23 mouse cellular contexts compared by ENCODE assay signal in genomic region chr10:25801499-25801898, GRCm38 (mm10).
DNase-seq lines count a peak whose midpoint lies in the region; ATAC-seq and TF ChIP-seq lines count a peak whose summit lies in the region.
"Had no signal": no experiment of that assay in that cellular context is flagged by ENCODE, and none has a peak within 500 bp of the region (broad histone marks: within the 10 kb centered on the region; RNA-seq: fewer than 3 reads in every experiment).

No protein-coding gene starts in this region.

- H3K36me3 ChIP-seq in lung, embryonic 16.5 days (ENCODE audit: control insufficient read depth, insufficient read depth, low read length), result no peaks in the 10 kb centered on the region
- no peaks in the 10 kb centered on the region for H3K36me3 ChIP-seq in CH12.LX (replicated peaks in 1 of 2; ENCODE audit: control insufficient read depth in 1 of 2, insufficient read depth in 1 of 2, low read length in 1 of 2)
- H3K36me3 ChIP-seq in liver, postnatal 0 days (replicated peaks; ENCODE audit: insufficient read depth, low read length), result no peaks in the 10 kb centered on the region
- H3K36me3 ChIP-seq: embryonic facial prominence, embryonic 12.5 days; forebrain, embryonic 10.5 days; heart, embryonic 10.5 days; heart, embryonic 13.5 days; hindbrain, embryonic 12.5 days; intestine, embryonic 15.5 days had no signal

- WGBS in lung, embryonic 16.5 days, result 46% methylated on average over 2 of the region's 2 CpGs
- 72% methylated on average over 2 of the region's 2 CpGs for WGBS in liver, postnatal 0 days (ENCODE audit: insufficient replicate concordance)

- H3K27ac ChIP-seq in lung, embryonic 16.5 days (ENCODE audit: low read length), result no peak overlapping the region
- H3K27ac ChIP-seq in CH12.LX (ENCODE audit: insufficient read depth, low read depth), result no peak overlapping the region
- no peak overlapping the region for H3K27ac ChIP-seq in liver, postnatal 0 days (ENCODE audit: low read depth)
- H3K27ac ChIP-seq: embryonic facial prominence, embryonic 12.5 days; forebrain, embryonic 10.5 days; forebrain, embryonic 13.5 days; heart, adult 2 months; heart, embryonic 10.5 days; heart, embryonic 13.5 days; hindbrain, embryonic 12.5 days; intestine, embryonic 15.5 days had no signal

- no peak for TF ChIP-seq CTCF in CH12.LX (conservative IDR thresholded peaks at IDR 0.05 in 1 of 2, IDR thresholded peaks at IDR 0.05 in 1 of 2; ENCODE audit: low read depth in 2 of 2, low read length in 2 of 2)
- TF ChIP-seq CTCF in liver, postnatal 0 days (IDR thresholded peaks at IDR 0.05; ENCODE audit: low read depth), result no peak

- no peak overlapping the region for H3K4me2 ChIP-seq in lung, embryonic 16.5 days (ENCODE audit: low read depth, low read length)
- no peak overlapping the region for H3K4me2 ChIP-seq in CH12.LX (ENCODE audit: insufficient read depth, low read depth, poor library complexity, severe bottlenecking)
- H3K4me2 ChIP-seq in liver, postnatal 0 days (ENCODE audit: low read depth, low read length), result no peak overlapping the region
- H3K4me2 ChIP-seq: embryonic facial prominence, embryonic 12.5 days; forebrain, embryonic 13.5 days; heart, embryonic 13.5 days; hindbrain, embryonic 12.5 days; intestine, embryonic 15.5 days had no signal

- DNase-seq in lung, postnatal 10 days, result no peak
- peak; percentile 18 for DNase-seq in CH12.LX (ENCODE audit: extremely low read depth)
- peak; percentile 11 for DNase-seq in mesoderm, embryonic 11.5 days (ENCODE audit: low read depth, low spot score)
- no peak for DNase-seq in liver, postnatal 0 days
- DNase-seq: adrenal gland, adult 8-10 months; adrenal gland, postnatal 25 days; cerebellum, adult 11-12 months; cerebellum, adult 8-10 months; cerebellum, postnatal 10 days; forebrain, postnatal 0 days; gastrocnemius, postnatal 25 days; heart, adult 2 months; kidney, adult 11 months had no signal

- H3K27me3 ChIP-seq in lung, embryonic 16.5 days (ENCODE audit: control insufficient read depth, insufficient read depth, low read depth, low read length), result no peaks in the 10 kb centered on the region
- no peaks in the 10 kb centered on the region for H3K27me3 ChIP-seq in CH12.LX (replicated peaks)
- no peaks in the 10 kb centered on the region for H3K27me3 ChIP-seq in liver, postnatal 0 days (ENCODE audit: insufficient read depth, low read length)
- H3K27me3 ChIP-seq: embryonic facial prominence, embryonic 12.5 days; forebrain, embryonic 13.5 days; heart, embryonic 13.5 days; hindbrain, embryonic 12.5 days; intestine, embryonic 15.5 days had no signal

- ATAC-seq in lung, embryonic 16.5 days (ENCODE audit: low read depth), result peak; percentile 23; the same call in 1 of the 2 replicates
- ATAC-seq in liver, postnatal 0 days, result no peak
- ATAC-seq in megakaryocyte-erythroid progenitor cell, adult 5-6 weeks (replicated peaks; ENCODE audit: low FRiP score, low TSS enrichment, poor library complexity, severe bottlenecking), result no peak
- ATAC-seq: forebrain, embryonic 13.5 days; forebrain, postnatal 0 days; hindbrain, embryonic 16.5 days; intestine, embryonic 15.5 days had no signal

- no peak for TF ChIP-seq POLR2A in CH12.LX (IDR thresholded peaks at IDR 0.05; ENCODE audit: low read depth, low read length)

- H3K9me3 ChIP-seq in lung, embryonic 16.5 days (ENCODE audit: control insufficient read depth, low read length), result no peaks in the 10 kb centered on the region
- H3K9me3 ChIP-seq in CH12.LX (replicated peaks; ENCODE audit: low read length), result no peaks in the 10 kb centered on the region
- no peaks in the 10 kb centered on the region for H3K9me3 ChIP-seq in liver, postnatal 0 days (ENCODE audit: low read length)
- H3K9me3 ChIP-seq: embryonic facial prominence, embryonic 12.5 days; forebrain, embryonic 10.5 days; forebrain, embryonic 13.5 days; heart, embryonic 10.5 days; hindbrain, embryonic 12.5 days; intestine, embryonic 15.5 days had no signal

- no peaks in the 10 kb centered on the region for H3K4me1 ChIP-seq in lung, embryonic 16.5 days (replicated peaks; ENCODE audit: control insufficient read depth, insufficient read depth, low read length)
- peaks cover 0 to 19% of the 10 kb centered on the region in 2 experiments; a peak in 2 of 4 replicates for H3K4me1 ChIP-seq in CH12.LX (ENCODE audit: control insufficient read depth in 1 of 2, insufficient read depth in 2 of 2)
- no peaks in the 10 kb centered on the region for H3K4me1 ChIP-seq in liver, postnatal 0 days (ENCODE audit: insufficient read depth)
- H3K4me1 ChIP-seq: embryonic facial prominence, embryonic 12.5 days; forebrain, embryonic 10.5 days; forebrain, embryonic 13.5 days; heart, embryonic 10.5 days; heart, embryonic 13.5 days; hindbrain, embryonic 12.5 days; intestine, embryonic 15.5 days had no signal

- no peak overlapping the region for H3K9ac ChIP-seq in lung, embryonic 16.5 days (ENCODE audit: low read length)
- no peak overlapping the region for H3K9ac ChIP-seq in CH12.LX (ENCODE audit: insufficient read depth, low read depth)
- H3K9ac ChIP-seq in liver, postnatal 0 days (replicated peaks), result no peak overlapping the region
- H3K9ac ChIP-seq: embryonic facial prominence, embryonic 12.5 days; forebrain, embryonic 13.5 days; forebrain, postnatal 0 days; heart, embryonic 13.5 days; hindbrain, embryonic 12.5 days; intestine, embryonic 15.5 days had no signal

- TF ChIP-seq EP300 in CH12.LX (IDR thresholded peaks at IDR 0.05; ENCODE audit: low read length), result no peak
- no peak for TF ChIP-seq EP300 in liver, postnatal 0 days (IDR thresholded peaks at IDR 0.05; ENCODE audit: low read depth)

- no peak for TF ChIP-seq RAD21 in CH12.LX (IDR thresholded peaks at IDR 0.05; ENCODE audit: low read depth, low read length)

- dilution Hi-C loops in CH12.LX (cut with MboI; ENCODE audit: extremely low pct_ligation_motif_present, extremely low pct_unique_long_range_greater_than_20kb, low sequenced_read_pairs), result no loop called here

- in situ Hi-C loops in CH12.LX (cut with MboI; ENCODE audit: low pct_ligation_motif_present, low pct_unique_long_range_greater_than_20kb, low sequenced_read_pairs), result no loop called here

- H3K4me3 ChIP-seq in lung, embryonic 16.5 days (ENCODE audit: low read length), result no peak overlapping the region
- no peak overlapping the region for H3K4me3 ChIP-seq in CH12.LX (replicated peaks in 1 of 3; ENCODE audit: low read depth in 2 of 3, low read length in 2 of 3, poor library complexity in 1 of 3)
- no peak overlapping the region for H3K4me3 ChIP-seq in liver, postnatal 0 days (ENCODE audit: low read depth, low read length)
- H3K4me3 ChIP-seq: embryonic facial prominence, embryonic 12.5 days; forebrain, embryonic 10.5 days; forebrain, embryonic 13.5 days; heart, adult 2 months; heart, embryonic 10.5 days; heart, embryonic 13.5 days; hindbrain, embryonic 12.5 days; intestine, embryonic 15.5 days had no signal

- H3K79me2 ChIP-seq in CH12.LX (replicated peaks; ENCODE audit: control insufficient read depth, extremely low read depth, insufficient read depth, poor library complexity, severe bottlenecking), result no peaks in the 10 kb centered on the region

TF ChIP-seq in CH12.LX, 34 proteins besides CTCF, POLR2A, EP300 and RAD21:
- no peak for TF ChIP-seq TCF12 (IDR thresholded peaks at IDR 0.05; ENCODE audit: low read depth, low read length)
- no peak for TF ChIP-seq BHLHE40 (IDR thresholded peaks at IDR 0.05; ENCODE audit: low read depth, low read length)
- no peak for TF ChIP-seq SIN3A (IDR thresholded peaks at IDR 0.05; ENCODE audit: low read length)
- TF ChIP-seq NRF1 (IDR thresholded peaks at IDR 0.05; ENCODE audit: low read depth, low read length), result no peak
- TF ChIP-seq MAFK (IDR thresholded peaks at IDR 0.05; ENCODE audit: insufficient replicate concordance, low read length), result no peak
- TF ChIP-seq KAT2A (IDR thresholded peaks at IDR 0.05; ENCODE audit: insufficient replicate concordance, low read length), result no peak
- TF ChIP-seq UBTF (IDR thresholded peaks at IDR 0.05; ENCODE audit: low read depth, low read length), result no peak
- no peak for TF ChIP-seq RCOR1 (conservative IDR thresholded peaks at IDR 0.05; ENCODE audit: low read depth, low read length)
- no peak for TF ChIP-seq POLR2AphosphoS2 (IDR thresholded peaks at IDR 0.05; ENCODE audit: low read depth, low read length)
- TF ChIP-seq USF1 (IDR thresholded peaks at IDR 0.05; ENCODE audit: low read depth, low read length), result no peak
- TF ChIP-seq ZC3H11A (IDR thresholded peaks at IDR 0.05; ENCODE audit: low read depth, low read length), result no peak
- no peak for TF ChIP-seq NELFE (IDR thresholded peaks at IDR 0.05; ENCODE audit: low read depth, low read length)
- TF ChIP-seq ZKSCAN1 (IDR thresholded peaks at IDR 0.05; ENCODE audit: borderline replicate concordance, low read depth, low read length), result no peak
- no peak for TF ChIP-seq MXI1 (IDR thresholded peaks at IDR 0.05; ENCODE audit: low read depth, low read length)
- no peak for TF ChIP-seq PAX5 (IDR thresholded peaks at IDR 0.05; ENCODE audit: low read length)
- TF ChIP-seq HCFC1 (IDR thresholded peaks at IDR 0.05; ENCODE audit: low read depth, low read length), result no peak
- no peak for TF ChIP-seq IRF4 (IDR thresholded peaks at IDR 0.05; ENCODE audit: low read depth, low read length)
- TF ChIP-seq CHD2 (IDR thresholded peaks at IDR 0.05; ENCODE audit: low read length), result no peak

Comparison
In these comparisons a context has a peak if more than half of its experiments do, and no peak if none do; other contexts are left out.
1. DNase-seq: peak in CH12.LX (single experiment) and mesoderm, embryonic 11.5 days (single experiment); none in lung, postnatal 10 days (single experiment) and liver, postnatal 0 days (single experiment).